Mouse (Mus musculus) frontal cortex, postnatal 25 days (tissue): ENCODE data around the gene Cdkal1.

ENCODE experiments used
- DNase-seq, 2 experiments: peaks; one replicate each; pipeline ENCODE4 v3.0.0; 2022; ENCODE audit warnings: low spot score in 2 of 2

The Cdkal1 gene

DNA sequence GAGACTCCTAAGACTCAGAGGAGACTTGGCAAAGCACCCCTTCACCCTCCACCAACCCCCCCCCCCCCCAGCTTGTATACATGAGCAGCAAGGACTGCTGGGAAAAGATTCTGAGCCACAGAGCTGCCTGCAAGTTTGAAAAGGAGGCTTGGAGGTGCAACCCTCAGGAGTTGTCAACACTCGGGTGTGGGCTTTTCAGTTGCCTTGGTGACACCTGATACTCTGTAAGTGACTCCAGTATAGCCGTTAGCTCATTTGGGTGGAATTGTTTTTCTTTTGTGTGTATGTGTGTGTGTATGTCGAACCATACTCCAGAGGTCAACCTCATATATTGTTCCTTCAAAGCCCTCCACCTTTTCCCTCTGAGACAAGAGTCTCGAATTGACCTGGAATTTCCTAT lies 669.9 kb downstream of the Cdkal1 start:
- no peak for DNase-seq

DNA sequence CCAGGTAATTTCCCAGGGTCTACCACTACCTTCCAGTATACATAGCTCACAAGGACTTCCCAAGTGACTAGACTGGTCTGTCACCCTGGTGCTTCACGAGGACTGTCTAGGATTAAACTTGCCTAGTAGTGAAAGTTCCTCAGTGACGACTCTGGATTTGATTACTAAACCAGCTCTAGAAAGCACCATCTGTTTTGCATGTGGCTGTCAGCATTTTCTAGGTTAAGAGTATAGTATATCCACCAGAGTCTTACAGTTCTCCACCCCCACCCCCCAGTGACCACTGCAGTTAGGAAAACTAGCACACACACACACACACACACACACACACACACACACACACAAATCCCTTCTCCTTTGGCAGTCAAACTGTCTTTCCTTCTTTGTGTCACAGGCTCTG lies 670.9 kb downstream of the Cdkal1 start:
- DNase-seq, result no peak

DNA sequence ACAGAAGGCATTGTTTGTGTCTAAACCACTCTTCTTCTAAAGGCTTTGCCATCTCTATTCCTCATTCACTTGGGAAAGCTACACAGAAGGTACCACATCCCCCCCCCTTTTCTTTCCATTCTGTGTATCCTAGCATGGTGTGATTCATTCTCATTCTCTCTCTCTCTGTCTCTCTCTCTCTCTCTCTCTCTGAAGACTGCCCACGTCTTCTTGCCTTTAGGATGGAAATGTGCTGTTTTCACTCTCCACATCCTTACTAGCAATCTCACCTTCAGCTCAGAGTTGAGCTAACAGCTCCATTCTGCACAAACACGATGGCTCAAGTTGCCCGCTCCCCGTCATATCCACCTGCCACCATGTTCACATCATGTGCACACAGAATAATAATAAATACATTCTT lies 675.6 kb downstream of the Cdkal1 start:
- DNase-seq, result no peak

DNA sequence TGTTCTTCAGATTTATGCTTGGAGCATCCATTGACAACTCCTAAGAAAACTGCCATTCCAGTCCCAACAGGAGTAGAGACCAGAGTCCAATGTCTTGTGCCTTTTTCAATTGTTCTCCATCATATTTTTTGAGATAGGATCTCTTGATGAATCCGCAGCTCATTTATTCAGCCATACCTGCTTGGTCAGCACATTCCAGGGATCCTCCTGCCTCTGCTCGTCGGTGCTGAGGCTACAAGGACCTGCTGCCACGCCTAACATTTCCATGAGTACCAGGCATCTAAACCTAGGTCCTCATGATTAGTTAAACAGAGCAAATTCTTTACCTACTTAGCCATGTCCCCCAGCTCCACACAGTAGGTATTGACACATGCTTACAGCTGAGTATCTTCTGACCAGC lies 676.2 kb downstream of the Cdkal1 start:
- no peak for DNase-seq

DNA sequence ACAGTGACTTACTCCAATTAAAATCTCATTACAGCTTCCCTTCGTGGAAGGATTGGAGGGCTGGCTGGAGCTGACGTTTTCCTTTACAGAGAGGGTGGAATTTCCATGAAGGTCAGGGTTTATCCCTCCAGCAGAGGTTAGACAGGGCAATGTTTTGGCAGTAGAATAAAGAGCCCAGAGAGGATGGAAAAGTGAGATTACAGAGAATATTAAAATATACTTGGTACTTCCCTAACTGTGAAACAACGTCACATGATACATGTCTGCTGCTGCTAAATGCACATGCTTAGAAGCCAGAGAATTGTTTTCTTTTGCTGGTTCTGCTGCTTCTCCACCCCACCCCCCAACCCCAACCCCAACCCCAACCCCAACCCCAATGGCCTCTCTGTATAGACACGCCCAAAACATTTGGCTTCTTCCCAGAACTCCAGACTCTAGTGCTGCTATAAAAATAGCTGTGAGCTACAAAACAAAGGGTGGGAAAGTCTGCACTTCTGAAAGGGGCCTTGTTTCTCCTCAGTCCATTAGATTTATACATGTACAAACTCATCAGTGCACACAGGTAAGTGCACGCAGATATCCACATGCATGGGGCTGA lies 677.5 kb downstream of the Cdkal1 start:
- no peak for DNase-seq

DNA sequence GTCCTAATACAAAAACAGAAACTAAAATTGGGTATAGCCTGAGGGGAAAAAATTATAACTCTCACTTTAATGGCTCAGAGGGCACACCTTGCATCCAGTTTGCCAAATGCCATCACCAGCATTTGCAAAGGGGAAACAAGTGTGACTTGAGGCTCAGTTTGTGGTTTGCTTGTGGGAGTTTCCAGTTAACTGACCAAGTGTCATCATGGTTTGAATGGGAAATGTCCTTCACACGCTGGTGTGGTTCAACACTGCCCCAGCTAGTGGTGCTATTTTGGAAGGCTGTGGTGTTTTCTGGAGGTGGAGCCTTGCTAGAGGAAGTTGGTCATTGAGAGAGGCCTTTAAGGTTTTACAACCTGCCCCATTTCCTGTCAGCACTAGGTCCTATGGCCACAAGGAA lies 686.1 kb downstream of the Cdkal1 start:
- DNase-seq, result no peak

DNA sequence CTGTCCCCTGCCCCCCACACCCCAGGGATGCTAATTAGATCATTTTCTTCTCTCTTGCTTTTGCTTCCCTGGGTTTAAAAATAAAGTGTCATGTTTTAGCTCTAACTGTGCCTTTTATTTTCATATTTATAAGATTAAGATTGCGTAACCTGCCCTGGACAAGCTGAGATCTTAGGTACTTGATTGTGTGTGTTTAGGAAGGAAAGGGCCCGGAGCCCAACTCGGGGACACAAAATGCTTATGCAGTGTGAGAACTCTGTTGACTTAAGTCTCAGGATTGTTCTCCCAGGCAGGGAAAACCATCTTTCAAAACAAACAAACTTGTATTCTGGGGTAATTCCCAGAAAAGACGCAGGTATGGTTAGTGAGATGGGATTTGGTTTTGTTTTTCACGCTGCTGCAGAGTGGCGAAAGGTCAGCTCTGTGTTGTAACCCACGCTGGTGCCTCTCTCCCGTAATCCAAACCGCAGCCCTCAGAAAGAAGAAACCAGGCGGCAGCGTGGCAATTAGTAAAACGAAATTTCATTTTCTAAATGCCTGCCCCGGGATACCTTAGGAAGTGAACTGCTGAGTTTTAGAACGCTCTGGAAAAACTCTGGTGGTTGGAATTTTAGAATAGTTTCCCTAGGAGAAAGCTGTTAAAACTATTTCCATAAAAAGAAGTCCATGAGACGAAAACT lies 690.5 kb downstream of the Cdkal1 start:
- DNase-seq, result no peak

DNA sequence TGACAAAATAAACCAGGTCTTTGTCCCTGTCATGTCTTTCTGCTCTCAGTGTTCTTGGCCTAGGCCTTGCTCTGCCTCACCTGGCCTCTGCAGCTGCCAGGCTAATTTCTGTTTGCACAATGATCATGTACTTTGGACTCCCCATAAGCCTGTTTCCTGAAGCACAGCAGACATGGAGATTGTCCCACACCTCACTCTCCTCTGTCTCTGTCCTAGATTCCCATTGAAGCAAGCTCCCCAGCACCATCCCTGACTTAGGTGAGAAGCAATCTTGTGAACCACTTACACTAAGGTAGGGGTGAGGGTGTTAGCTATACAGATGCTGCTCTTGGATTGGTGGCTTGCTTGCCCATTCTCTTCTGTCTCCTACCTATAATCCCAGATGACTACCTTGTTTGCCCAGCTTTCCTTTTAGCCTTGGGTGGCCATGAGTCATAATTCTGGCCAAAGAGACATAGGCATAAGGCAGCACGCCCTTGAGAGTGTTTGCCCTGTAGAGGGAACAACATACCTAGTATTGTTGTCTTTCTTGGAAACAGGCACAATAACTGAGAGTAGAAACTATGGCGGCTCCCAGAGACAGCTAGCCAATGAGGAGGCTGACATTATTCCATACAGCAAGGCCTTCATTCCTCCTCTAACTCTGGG lies 692.5 kb downstream of the Cdkal1 start:
- no peak for DNase-seq

DNA sequence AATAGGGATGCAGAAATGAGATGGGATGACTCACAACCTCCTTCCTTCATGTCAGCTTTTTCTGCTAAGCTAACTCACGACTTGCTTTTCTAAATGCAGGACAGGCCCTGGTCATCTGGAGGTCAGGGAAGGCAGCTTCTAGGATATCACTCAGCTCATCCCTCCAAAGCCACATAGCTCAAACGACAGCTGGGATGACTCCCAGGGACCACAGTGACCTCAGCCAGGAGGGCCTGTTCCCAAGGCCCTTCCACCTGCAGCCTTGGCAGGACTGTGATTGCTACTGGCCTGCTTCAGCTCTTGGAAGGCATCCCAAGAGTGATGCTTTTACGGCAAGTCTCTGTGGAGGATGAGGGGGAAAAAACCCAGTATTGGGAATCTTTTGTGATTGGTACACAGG lies 693.0 kb downstream of the Cdkal1 start:
- DNase-seq, result no peak

DNA sequence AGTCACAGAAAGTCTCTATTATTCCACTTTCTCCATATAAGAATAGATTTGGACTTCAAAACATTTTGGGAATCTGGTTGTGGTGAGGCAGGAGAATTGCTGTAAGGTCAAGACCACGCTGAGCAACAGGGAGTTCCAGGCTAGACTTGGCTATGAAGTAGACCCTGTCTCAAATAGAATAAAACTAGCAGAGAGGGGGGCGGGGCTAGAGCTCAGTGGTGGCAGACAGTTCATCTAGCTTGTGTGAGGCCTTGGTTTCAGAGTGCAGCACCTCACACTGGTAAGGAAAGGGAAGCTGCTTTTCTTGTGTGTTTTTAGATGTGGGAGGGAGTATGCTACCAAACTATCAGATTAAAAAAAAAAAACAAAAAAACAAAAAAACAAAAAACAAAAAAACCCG lies 694.0 kb downstream of the Cdkal1 start:
- no peak for DNase-seq

DNA sequence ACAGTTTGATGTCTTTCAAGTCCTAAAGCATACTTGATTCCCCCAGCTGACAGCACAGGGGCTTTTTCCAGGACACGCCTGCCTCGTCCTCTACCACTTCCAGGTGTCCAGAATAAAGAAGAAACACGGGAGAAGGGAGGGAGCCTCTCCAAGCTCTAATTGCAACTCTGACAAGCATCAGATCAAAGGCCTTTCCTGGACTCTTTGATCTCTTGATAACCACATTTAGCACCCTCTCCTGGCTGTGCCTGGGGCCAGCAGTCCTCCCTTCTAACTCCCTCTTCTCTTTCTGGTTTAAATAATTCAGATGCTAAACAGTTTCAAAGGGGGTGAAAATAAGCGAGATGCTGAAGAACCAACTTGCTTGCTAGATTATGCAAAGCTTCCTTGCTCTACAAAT lies 698.8 kb downstream of the Cdkal1 start:
- no peak for DNase-seq

DNA sequence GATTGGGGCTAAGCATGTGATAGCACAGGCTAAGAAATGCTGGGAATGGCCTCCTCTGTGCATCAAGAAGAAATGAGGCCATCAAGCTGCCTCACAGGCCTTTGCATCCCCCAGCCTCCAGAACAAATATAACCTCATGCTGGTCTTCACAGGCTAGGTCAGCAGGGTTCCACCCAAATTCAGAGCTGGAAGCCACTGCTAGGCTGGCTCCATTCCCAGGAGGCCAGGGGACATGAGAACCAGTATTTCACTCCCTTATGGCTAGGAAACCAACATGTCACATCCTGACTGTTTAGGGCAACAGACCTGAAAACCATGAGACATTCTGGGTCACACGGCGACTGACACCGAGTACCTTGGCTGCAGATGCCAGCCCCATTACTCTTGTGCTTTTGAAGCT lies 700.2 kb downstream of the Cdkal1 start:
- DNase-seq, result no peak

DNA sequence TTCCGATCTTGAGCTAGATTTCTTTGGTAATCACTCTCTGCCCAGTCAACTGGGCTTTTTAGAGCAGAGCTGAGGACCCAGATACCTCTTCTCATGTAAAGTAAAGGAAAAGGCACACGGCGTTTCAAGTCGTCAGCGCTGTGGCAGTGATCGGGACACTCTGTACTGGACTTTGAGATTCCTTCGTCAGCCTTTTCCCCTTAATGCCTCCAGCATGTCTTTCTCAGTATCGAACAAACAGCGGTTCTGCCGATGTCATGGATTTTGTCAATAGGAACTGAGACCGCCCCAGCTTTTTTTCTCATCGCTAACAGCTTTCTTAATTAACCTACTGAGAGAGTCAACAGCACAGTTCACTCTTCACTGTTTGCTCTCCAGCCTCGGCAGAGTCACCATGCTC lies 705.4 kb downstream of the Cdkal1 start:
- no peak for DNase-seq

DNA sequence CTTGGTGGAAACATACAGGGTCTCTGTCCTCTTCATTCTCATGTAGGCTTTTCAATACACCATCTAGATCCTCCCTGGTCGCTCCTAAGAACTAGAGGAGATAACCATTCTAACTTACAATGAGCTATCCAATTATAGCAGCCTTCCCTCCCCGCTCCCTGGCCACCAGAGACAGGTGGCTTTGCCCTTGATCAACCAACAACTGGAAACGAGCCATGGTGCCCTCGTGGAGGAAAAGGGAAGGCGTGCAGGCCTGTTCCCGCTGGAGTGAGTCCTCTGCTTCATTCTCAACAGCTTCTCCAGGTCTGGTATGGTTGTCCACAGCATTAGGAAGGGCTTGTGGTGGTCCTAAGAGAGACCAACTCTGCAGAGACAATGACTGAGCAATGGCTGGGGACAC lies 706.1 kb downstream of the Cdkal1 start:
- no peak for DNase-seq

DNA sequence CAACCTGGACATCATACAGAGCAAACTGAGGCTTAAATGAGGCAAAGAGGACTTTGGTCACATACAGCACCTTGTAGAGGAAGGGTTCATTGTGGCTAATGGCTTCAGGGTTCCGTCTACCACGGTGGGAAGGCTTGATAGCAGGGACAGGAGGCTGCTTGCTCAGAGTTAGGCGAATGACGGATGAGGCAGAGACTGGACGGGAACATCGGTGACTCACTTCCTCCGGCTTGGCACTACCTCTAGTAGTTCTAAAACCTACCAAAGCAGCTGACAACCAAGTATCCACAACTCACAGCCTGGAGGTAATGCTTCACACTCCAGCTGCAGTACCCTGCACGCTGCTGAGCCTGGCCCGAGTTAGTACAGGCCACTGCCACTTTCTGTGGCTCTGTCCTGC lies 706.9 kb downstream of the Cdkal1 start:
- DNase-seq, result no peak
